Mouse (Mus musculus) neural tube, embryonic 13.5 days (tissue): Measurements from ENCODE around the gene Dazap1. TPM values are rescaled to one million over a fixed set of nuclear protein-coding genes. Genes with fewer than 3 reads are reported as not detected.

ENCODE experiments used
- ATAC-seq: fragments of 200-750 bp; cut with Nextera tagmentation; 2 replicates; pipeline ENCODE4 v1.8.0; 2017; ENCODE audit warnings: low read depth, mild to moderate bottlenecking, moderate TSS enrichment, moderate library complexity
- H3K27ac ChIP-seq: fragments of 300-500 bp; sonication (generic); replicated peaks from 2 replicates; pipeline ENCODE4 v1.5.1; 2015; ENCODE audit warnings: moderate library complexity, mild to moderate bottlenecking, inconsistent platforms
- H3K27me3 ChIP-seq: fragments of 300-500 bp; sonication (generic); 2 replicates; pipeline ENCODE4 v1.6.1; 2015; ENCODE audit warnings: mild to moderate bottlenecking, inconsistent platforms
- H3K36me3 ChIP-seq: fragments of 300-500 bp; sonication (generic); 2 replicates; pipeline ENCODE4 v1.6.1; 2015; ENCODE audit warnings: mild to moderate bottlenecking, inconsistent platforms
- H3K4me1 ChIP-seq: fragments of 300-500 bp; sonication (generic); replicated peaks from 2 replicates; pipeline ENCODE4 v1.6.1; 2015; ENCODE audit warnings: inconsistent platforms
- H3K4me2 ChIP-seq: fragments of 300-500 bp; sonication (generic); 2 replicates; pipeline ENCODE4 v1.6.1; 2015; ENCODE audit warnings: inconsistent platforms, mild to moderate bottlenecking, moderate library complexity
- H3K4me3 ChIP-seq: fragments of 300-500 bp; sonication (generic); 2 replicates; pipeline ENCODE4 v1.5.1; 2015; ENCODE audit warnings: mild to moderate bottlenecking, inconsistent platforms
- H3K9ac ChIP-seq: fragments of 300-500 bp; sonication (generic); 2 replicates; pipeline ENCODE4 v1.6.1; 2015; ENCODE audit warnings: moderate library complexity, mild to moderate bottlenecking, inconsistent platforms
- H3K9me3 ChIP-seq: fragments of 300-500 bp; sonication (generic); 2 replicates; pipeline ENCODE4 v1.6.1; 2016; ENCODE audit warnings: inconsistent platforms
- WGBS: fragments of 180-500 bp; shearing (Covaris S2); methylation state at CpG from one replicate; pipeline ENCODE4 v1.1.7; 2015; 5-methylcytosine and 5-hydroxymethylcytosine counted together
- polyA plus RNA-seq: library from polyadenylated mRNA; unstranded; fragments of >200 nt; fragmentation: Nextera tagmentation; extraction: Ambion mirVana; gene quantifications from 2 replicates; pipeline ENCODE4 v1.2.1, GENCODE M21; 2015

Gene Dazap1
- polyA plus RNA-seq, 1 experiment from 2014 or later, result 59.8 TPM

DNA sequence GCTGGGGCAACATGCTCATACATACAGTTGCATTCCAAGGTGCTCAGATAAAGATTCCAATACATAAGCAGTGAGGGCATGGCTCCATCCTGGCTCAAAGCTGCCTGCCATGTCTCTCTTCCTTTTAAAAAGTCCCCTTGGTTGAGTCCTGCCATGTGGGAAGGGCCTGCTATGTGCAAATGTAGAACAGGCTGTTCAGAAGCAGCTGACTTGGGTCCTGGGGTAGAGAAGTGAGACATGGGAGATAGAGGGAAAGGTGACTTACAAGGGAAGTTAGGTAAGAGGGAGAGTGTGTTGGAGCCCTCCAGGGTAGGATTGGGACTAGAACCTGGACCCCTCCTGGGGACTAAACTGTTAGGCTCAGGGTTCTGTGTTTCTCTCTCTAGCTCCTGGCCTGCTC lies 9.3 kb upstream of the Dazap1 start:
- Histone ChIP-seq H3K27me3 (no peaks in the 10 kb centered on the region), H3K9me3 (no peaks in the 10 kb centered on the region), H3K4me1 (peaks cover 32% of the 10 kb centered on the region), H3K4me2 (no peak overlapping the region), H3K4me3 (no peak overlapping the region), H3K27ac (no peak overlapping the region), H3K9ac (no peak overlapping the region), H3K36me3 (peaks cover 43% of the 10 kb centered on the region)
- ATAC-seq, result no peak

DNA sequence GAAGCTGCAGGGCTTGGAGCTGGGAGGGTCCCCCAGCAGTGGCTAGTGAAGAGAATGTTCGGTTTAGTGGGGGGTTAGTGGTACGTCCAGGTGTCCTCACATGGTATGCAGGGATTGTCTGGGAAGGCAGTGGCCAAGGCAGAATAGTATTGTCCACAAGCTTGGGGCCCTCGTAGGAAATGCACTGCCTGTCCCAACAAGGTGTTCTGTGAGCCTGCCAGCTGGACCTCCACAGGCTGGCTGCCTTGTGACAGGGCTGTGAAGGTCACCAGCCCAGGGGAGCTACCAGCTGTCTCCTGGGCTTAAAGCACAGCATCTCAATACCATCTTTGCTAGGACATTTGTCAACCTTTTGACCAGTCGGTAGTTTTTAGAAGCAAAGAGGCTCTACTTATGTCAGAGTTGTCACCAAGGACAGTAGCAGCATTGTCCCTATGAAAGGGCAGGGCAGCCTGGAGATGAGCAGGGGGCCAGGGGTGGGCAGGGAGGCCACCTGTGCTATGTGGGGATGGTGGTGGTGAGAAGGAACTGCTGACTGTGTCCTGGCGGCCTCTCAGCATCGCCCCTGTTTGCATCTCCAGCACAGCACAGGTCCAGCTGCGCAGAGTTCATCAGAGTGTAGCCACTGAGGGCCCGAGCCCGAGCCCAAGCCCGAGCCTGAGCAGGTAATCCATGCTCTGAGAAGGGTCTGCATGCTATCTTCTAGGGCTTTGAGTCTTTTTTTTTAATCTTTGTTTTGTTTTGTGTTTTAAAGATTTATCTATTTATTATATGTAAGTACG lies 8.6 kb upstream of the Dazap1 start:
- H3K27me3 ChIP-seq, result no peaks in the 10 kb centered on the region
- no peaks in the 10 kb centered on the region for H3K9me3 ChIP-seq
- H3K9ac ChIP-seq, result no peak overlapping the region
- WGBS, result 93% methylated on average over 11 of the region's 11 CpGs
- peaks cover 31% of the 10 kb centered on the region for H3K4me1 ChIP-seq
- no peak overlapping the region for H3K4me2 ChIP-seq
- H3K27ac ChIP-seq, result no peak overlapping the region
- ATAC-seq, result no peak
- H3K4me3 ChIP-seq, result no peak overlapping the region
- peaks cover 48% of the 10 kb centered on the region for H3K36me3 ChIP-seq

DNA sequence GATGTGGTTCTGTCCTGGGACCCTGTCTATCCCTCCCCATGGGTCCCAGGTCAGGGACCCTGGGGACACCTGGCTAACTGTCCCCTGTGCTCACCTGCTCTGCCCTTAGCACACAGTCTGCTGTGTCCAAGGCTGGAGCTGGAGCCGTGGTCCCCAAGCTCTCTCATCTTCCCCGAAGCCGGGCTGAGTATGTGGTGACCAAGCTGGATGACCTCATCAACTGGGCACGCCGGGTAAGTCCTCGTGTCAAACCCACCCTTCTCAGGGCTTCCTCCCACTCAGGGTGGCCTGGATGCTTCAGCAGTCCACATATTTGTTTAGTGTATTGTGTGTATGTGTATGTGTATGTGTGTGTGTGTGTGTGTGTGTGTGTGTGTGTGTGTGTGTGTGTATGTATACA lies 7.7 kb upstream of the Dazap1 start:
- peaks cover 28% of the 10 kb centered on the region for H3K4me1 ChIP-seq
- H3K4me2 ChIP-seq, result no peak overlapping the region
- no peak for ATAC-seq
- H3K9ac ChIP-seq, result no peak overlapping the region
- peaks cover 56% of the 10 kb centered on the region for H3K36me3 ChIP-seq
- no peak overlapping the region for H3K27ac ChIP-seq
- H3K4me3 ChIP-seq, result no peak overlapping the region
- H3K27me3 ChIP-seq, result no peaks in the 10 kb centered on the region
- no peaks in the 10 kb centered on the region for H3K9me3 ChIP-seq
- 92% methylated on average over 6 of the region's 6 CpGs for WGBS

DNA sequence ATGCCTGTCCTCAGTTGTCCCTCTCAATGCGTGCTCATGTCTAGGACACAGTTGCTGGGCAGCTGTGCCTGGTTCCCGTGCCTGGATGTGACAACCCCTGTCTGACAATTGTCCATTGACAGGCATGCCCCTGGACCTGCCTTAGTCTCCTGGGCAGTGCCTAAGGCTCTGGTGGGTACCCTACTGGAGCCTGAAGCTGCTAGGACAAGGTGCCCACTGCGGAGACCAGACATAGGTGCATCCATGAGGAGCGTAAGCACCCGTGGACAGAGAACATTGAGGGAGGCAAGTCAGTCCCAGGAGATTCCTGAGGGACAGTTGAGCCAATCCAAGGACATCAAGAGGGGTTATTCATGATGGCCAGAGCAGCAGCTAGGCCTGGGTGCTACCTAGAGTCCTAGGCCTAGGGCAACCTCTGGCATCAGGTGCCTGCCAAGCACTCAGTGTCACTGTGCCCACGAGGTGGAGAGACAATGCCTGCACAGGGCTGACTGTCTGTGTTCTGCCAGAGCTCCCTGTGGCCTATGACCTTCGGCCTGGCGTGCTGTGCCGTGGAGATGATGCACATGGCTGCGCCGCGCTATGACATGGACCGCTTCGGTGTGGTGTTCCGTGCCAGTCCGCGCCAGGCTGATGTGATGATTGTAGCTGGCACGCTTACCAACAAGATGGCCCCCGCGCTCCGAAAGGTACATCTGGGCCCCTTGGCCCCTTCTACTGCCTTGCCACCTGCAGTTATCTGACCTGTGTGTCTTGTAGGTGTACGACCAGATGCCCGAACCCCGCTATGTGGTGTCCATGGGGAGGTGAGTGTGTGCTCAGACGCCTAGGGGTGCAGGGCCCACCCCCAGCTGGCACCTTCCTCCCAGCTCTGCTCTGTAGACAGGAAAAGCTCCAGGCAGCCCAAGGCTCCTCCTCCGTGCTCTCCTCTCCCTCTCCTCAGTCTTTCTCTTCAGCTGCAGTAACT lies 6.7 kb upstream of the Dazap1 start:
- no peak overlapping the region for H3K4me2 ChIP-seq
- H3K4me3 ChIP-seq, result no peak overlapping the region
- H3K4me1 ChIP-seq, result peaks cover 38% of the 10 kb centered on the region
- no peaks in the 10 kb centered on the region for H3K27me3 ChIP-seq
- no peak for ATAC-seq
- no peak overlapping the region for H3K27ac ChIP-seq
- no peaks in the 10 kb centered on the region for H3K9me3 ChIP-seq
- 96% methylated on average over 26 of the region's 26 CpGs for whole genome bisulfite sequencing
- peaks cover 65% of the 10 kb centered on the region for H3K36me3 ChIP-seq
- no peak overlapping the region for H3K9ac ChIP-seq

DNA sequence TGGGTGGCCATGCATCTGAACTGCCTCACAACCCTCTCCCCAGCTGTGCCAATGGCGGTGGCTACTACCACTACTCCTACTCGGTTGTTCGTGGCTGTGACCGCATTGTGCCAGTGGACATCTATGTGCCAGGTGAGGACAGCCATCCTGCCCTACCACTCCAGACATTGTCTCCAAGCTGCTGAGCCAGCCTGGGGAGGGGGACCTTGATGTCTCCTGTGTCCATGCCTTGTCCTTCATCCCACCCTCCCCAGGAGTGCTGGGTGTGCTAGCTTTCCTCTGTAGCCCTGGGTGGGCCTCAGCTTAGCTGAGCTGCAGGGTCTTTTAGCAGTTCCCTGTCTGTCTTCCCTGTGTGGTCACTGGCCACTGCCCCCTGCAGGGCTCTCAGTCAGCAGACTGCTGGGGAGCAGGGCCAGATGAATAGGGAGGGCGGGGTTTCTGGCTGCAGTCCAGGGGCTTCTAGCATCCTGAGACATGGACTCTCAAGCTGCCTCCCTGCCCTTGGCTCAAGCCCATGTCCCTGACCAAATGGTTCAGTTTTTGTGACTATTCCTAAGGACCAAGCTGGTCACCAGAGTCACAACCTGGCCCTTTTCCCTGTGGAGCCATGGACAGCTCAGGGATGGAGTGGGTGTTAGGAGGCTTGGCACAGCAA lies 5.3 kb upstream of the Dazap1 start:
- Histone ChIP-seq H3K36me3 (peaks cover 65% of the 10 kb centered on the region), H3K9ac (peak overlapping the region; percentile 3; the same call in 1 of the 2 replicates), H3K27ac (no peak overlapping the region), H3K4me3 (no peak overlapping the region), H3K4me2 (no peak overlapping the region), H3K27me3 (no peaks in the 10 kb centered on the region), H3K4me1 (peaks cover 36% of the 10 kb centered on the region), H3K9me3 (no peaks in the 10 kb centered on the region)
- ATAC-seq, result no peak
- WGBS, result 92% methylated on average over 5 of the region's 5 CpGs

DNA sequence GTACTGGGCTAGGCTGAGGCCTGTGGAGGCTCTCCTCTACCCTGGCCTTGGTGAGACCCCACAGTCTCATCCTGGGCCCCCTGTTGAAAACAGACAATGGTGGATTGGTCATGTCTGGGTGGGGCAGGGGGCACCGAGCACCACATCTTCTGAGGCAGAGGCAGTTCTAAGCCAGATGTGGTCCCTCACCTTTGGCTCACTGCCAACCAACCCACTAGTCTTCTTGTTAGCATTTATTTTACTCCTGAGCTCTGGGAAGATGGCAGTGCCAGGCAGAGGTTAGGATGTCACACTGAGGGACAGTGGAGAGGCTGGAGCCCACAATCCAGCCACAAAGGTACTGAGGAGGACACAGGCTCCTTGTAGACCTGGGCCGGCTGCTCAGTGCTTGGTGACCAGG lies 3.4 kb upstream of the Dazap1 start:
- no peak for ATAC-seq
- Histone ChIP-seq H3K27ac (no peak overlapping the region), H3K4me3 (no peak overlapping the region), H3K9me3 (no peaks in the 10 kb centered on the region), H3K36me3 (peaks cover 62% of the 10 kb centered on the region), H3K4me1 (peaks cover 46% of the 10 kb centered on the region), H3K4me2 (no peak overlapping the region), H3K9ac (no peak overlapping the region), H3K27me3 (no peaks in the 10 kb centered on the region)
- WGBS, result 89% methylated on average over 2 of the region's 2 CpGs

DNA sequence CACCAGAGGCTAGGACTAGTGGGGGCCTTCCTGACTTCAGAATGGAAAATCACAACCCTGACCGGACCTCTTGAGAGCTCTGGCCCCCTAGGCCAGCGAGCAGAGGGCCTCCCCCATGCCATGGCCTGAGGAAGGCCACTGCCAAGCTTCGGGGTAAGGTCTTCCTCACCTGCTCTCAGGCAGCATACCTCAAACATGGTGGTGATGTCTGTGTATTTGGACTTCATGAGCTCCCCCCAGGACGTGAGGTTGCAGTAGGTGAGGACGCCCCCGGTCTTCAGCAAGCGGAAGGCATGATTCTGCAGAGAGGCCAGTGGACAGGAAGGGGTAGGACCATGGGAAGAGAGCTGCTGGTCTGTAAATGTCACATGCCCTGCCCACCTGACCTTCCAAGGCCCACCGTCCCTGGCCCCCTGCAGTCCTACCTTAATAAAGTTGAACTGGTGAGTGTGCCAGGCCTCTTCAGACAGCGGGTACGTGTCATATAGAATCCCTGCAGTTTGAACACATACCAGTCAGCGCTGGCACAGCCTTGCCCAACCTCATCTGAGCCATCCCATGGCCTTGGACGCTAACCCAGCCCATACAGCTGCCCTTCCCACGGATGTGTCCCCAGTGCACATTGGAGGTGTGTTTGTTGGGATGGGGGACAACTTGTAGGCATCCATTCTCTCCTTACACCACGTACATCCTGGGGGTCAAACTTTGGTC lies 2.4 kb upstream of the Dazap1 start:
- WGBS, result 94% methylated on average over 14 of the region's 14 CpGs
- H3K4me2 ChIP-seq, result peak overlapping the region; percentile 82
- H3K36me3 ChIP-seq, result peaks cover 52% of the 10 kb centered on the region
- peak overlapping the region; percentile 71; the same call in 1 of the 2 replicates for H3K9ac ChIP-seq
- H3K4me1 ChIP-seq, result peaks cover 46% of the 10 kb centered on the region
- H3K4me3 ChIP-seq, result no peak overlapping the region
- H3K27me3 ChIP-seq, result no peaks in the 10 kb centered on the region
- H3K9me3 ChIP-seq, result no peaks in the 10 kb centered on the region
- ATAC-seq, result no peak
- H3K27ac ChIP-seq, result no peak overlapping the region

DNA sequence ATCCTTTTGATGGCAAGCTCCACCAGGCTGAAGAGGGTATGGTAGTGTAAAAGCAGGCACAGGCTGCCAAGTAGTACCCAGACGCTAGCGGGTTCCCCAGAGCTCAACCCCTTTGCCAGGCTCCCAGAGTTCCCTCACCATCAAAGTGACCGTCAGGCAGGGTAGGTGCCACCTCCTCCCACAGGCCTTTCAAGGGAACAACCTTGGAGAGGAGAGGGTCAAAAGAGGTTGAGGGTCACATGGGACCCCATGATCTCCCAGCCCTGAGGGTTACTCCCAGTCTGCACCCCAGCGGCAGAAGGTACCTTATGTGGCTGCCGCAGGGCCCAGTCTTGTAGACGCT lies 1.9 kb upstream of the Dazap1 start:
- H3K9ac ChIP-seq, result peak overlapping the region; percentile 71
- H3K36me3 ChIP-seq, result peaks cover 47% of the 10 kb centered on the region
- peak overlapping the region; percentile 82 for H3K4me2 ChIP-seq
- H3K27me3 ChIP-seq, result no peaks in the 10 kb centered on the region
- H3K4me3 ChIP-seq, result peak overlapping the region; percentile 48
- H3K27ac ChIP-seq, result peak overlapping the region; percentile 91
- H3K9me3 ChIP-seq, result no peaks in the 10 kb centered on the region
- 75% methylated on average over 6 of the region's 6 CpGs for WGBS
- peaks cover 50% of the 10 kb centered on the region for H3K4me1 ChIP-seq
- no peak for ATAC-seq

DNA sequence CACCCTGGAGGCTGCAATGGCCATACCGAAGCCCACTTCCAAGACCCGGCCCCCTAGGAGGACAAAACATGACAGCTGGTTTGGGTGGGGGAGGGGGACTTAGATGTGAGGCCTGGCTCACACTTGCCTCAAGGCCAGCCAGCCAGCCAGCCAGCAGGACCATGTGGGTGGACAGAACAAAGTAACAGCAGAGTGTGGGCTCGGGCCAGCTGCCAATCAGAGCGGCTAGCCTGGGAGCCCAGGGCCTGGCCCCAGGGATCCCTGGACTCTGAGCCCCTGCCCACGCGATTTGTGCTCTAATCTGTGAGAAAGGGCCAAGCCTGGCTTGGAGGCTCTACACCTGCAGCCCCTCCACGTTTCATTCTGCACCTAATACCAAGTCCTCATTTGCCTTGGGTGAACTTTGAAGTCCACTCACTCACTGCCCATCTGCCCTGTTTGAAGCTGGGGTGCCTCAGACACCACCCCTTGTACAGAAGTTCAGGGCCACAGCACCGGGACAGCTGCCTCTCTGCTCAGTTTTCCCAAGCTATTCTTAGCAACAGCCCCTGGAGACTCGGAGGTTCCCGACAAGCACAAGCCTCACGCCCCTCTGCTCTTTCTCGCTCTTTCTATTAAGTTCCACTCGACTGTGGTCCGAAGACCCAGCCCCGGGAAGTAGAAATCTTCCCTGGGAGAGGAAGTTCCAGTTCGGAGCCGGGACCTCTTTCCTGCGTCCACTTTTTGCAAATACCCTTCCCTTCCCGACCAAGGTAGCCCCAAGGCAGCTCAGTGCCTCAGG lies 1.2 kb upstream of the Dazap1 start:
- 5% methylated on average over 19 of the region's 19 CpGs for WGBS
- peak overlapping the region; percentile 91 for H3K27ac ChIP-seq
- peak overlapping the region; percentile 71 for H3K9ac ChIP-seq
- H3K4me1 ChIP-seq, result peaks cover 50% of the 10 kb centered on the region
- no peaks in the 10 kb centered on the region for H3K27me3 ChIP-seq
- H3K36me3 ChIP-seq, result peaks cover 41% of the 10 kb centered on the region
- H3K4me2 ChIP-seq, result peak overlapping the region; percentile 82
- peak overlapping the region; percentile 48 for H3K4me3 ChIP-seq
- ATAC-seq, result no peak
- H3K9me3 ChIP-seq, result no peaks in the 10 kb centered on the region

DNA sequence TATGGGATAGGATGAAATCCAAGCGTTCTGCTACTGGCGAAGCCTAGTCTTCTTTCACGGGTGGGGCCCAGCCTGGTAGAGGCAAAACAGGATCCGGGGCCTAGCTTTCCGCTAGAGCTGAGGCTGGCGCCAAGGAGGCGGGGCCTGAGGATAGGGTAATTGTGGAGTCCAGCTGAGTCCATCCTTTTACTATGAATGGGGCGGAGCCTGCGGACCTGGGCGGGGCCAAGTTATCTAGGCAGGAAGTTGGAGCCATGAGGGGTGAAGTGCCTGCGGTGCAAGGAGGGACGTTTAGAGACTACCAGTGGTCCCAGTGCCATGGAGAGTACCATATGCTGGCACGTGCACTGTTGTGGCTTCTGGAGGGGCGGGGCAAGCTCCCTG lies 291 bp downstream of the Dazap1 start:
- peak overlapping the region; percentile 71 for H3K9ac ChIP-seq
- H3K4me3 ChIP-seq, result peak overlapping the region; percentile 48
- H3K4me2 ChIP-seq, result peak overlapping the region; percentile 82
- no peaks in the 10 kb centered on the region for H3K27me3 ChIP-seq
- peak overlapping the region; percentile 91 for H3K27ac ChIP-seq
- peaks cover 55% of the 10 kb centered on the region for H3K4me1 ChIP-seq
- peaks cover 26% of the 10 kb centered on the region for H3K36me3 ChIP-seq
- no peaks in the 10 kb centered on the region for H3K9me3 ChIP-seq
- WGBS, result 1% methylated on average over 14 of the region's 14 CpGs
- ATAC-seq, result peak; percentile 30; the same call in 1 of the 2 replicates

DNA sequence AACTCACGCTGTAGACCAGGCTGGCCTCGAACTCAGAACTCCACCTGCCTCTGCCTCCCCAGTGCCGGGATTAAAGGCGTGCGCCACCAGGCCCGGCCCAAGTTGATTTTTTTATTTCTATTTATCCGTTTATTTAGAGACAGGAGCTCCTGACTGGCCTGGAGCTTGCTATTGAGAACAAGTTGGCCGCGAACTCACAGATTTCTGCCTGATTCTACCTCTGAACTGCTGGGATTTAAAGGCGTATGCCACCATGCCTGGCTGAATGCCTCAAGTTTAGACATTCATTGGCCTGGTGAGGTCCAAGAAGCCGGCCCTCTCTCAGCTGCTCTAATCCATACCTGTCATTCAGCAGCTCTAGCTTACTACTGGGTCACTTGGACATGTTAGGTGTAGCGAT lies 883 bp downstream of the Dazap1 start:
- Histone ChIP-seq H3K4me3 (no peak overlapping the region), H3K36me3 (peaks cover 20% of the 10 kb centered on the region), H3K9me3 (no peaks in the 10 kb centered on the region), H3K9ac (peak overlapping the region; percentile 3; the same call in 1 of the 2 replicates), H3K4me1 (peaks cover 61% of the 10 kb centered on the region), H3K27ac (peak overlapping the region; percentile 91), H3K4me2 (peak overlapping the region; percentile 82), H3K27me3 (no peaks in the 10 kb centered on the region)
- WGBS, result 78% methylated on average over 12 of the region's 12 CpGs
- no peak for ATAC-seq
